Mouse (Mus musculus): ENCODE measurements around the gene Thpo. TPM values are rescaled to one million over a fixed set of nuclear protein-coding genes. Genes with fewer than 3 reads are reported as not detected.

Thpo gene
- polyA plus RNA-seq, 1 experiment: 0.15 TPM

- TF ChIP-seq MAX (IDR thresholded peaks at IDR 0.05) (no peak), MYOD1 (IDR thresholded peaks at IDR 0.05; ENCODE audit: control insufficient read depth, insufficient read length, low read depth) (no peak), CTCF (IDR thresholded peaks at IDR 0.05; ENCODE audit: control insufficient read depth, insufficient read depth, insufficient read length) (no peak)
- H3K4me3 ChIP-seq (ENCODE audit: insufficient read depth, poor library complexity, severe bottlenecking): no peak overlapping the region
Measured at GRCm38 (mm10) chr16:20695622-20696323, 38.5 kb downstream of the Thpo start.

GRCm38 (mm10) chr16:20694781-20695180, 39.5 kb downstream of the Thpo start:
- Histone ChIP-seq H3K36me3 (ENCODE audit: control insufficient read depth, insufficient read depth) (peaks cover 35% of the 10 kb centered on the region), H3K79me3 (ENCODE audit: low read depth) (no peaks in the 10 kb centered on the region), H3K4me3 (ENCODE audit: insufficient read depth, poor library complexity, severe bottlenecking) (no peak overlapping the region), H3K79me2 (ENCODE audit: control insufficient read depth, insufficient read depth) (no peaks in the 10 kb centered on the region), H3K27me3 (ENCODE audit: control insufficient read depth, insufficient read depth, insufficient read length) (no peaks in the 10 kb centered on the region), H3ac (ENCODE audit: control insufficient read depth, insufficient read length, low read depth) (no peak overlapping the region)
- TF ChIP-seq USF1 (IDR thresholded peaks at IDR 0.05; ENCODE audit: low read depth): no peak
- no peak for TF ChIP-seq FOSL1 (IDR thresholded peaks at IDR 0.05; ENCODE audit: insufficient read depth, low read length, poor library complexity, severe bottlenecking)
- no peak for TF ChIP-seq MYOD1 (IDR thresholded peaks at IDR 0.05; ENCODE audit: control insufficient read depth, insufficient read length, low read depth)
- TF ChIP-seq MAX (IDR thresholded peaks at IDR 0.05): no peak
- no peak for TF ChIP-seq CTCF (IDR thresholded peaks at IDR 0.05; ENCODE audit: control insufficient read depth, insufficient read depth, insufficient read length)
- TF ChIP-seq CEBPB (IDR thresholded peaks at IDR 0.05; ENCODE audit: low read depth): no peak
- TF ChIP-seq MYOG (IDR thresholded peaks at IDR 0.05; ENCODE audit: control insufficient read depth, extremely low read depth, insufficient read length): no peak

More at GRCm38 (mm10) chr16:20695622-20696323, 38.5 kb downstream of the Thpo start:
- no peak overlapping the region for H3ac ChIP-seq (ENCODE audit: control insufficient read depth, insufficient read length, low read depth)
- H3K79me3 ChIP-seq (ENCODE audit: low read depth): no peaks in the 10 kb centered on the region
- H3K27me3 ChIP-seq (ENCODE audit: control insufficient read depth, insufficient read depth, insufficient read length): no peaks in the 10 kb centered on the region
- peaks cover 25% of the 10 kb centered on the region for H3K36me3 ChIP-seq (ENCODE audit: control insufficient read depth, insufficient read depth)
- H3K79me2 ChIP-seq (ENCODE audit: control insufficient read depth, insufficient read depth): no peaks in the 10 kb centered on the region

GRCm38 (mm10) chr16:20693111-20693701, 41.1 kb downstream of the Thpo start, which contains the start of gene Fam131a:
Fam131a (plus strand) TSS chr16:20693241.
- Histone ChIP-seq H3K4me3 (ENCODE audit: insufficient read depth, poor library complexity, severe bottlenecking) (no peak within 1 kb of the TSS), H3ac (ENCODE audit: control insufficient read depth, insufficient read length, low read depth) (no peak within 1 kb of the TSS), H3K79me2 (ENCODE audit: control insufficient read depth, insufficient read depth) (no peaks in the 10 kb centered on the region), H3K27me3 (ENCODE audit: control insufficient read depth, insufficient read depth, insufficient read length) (no peaks in the 10 kb centered on the region), H3K79me3 (ENCODE audit: low read depth) (no peaks in the 10 kb centered on the region), H3K36me3 (ENCODE audit: control insufficient read depth, insufficient read depth) (peaks cover 51% of the 10 kb centered on the region)
- TF ChIP-seq MAX (IDR thresholded peaks at IDR 0.05) (no peak), CTCF (IDR thresholded peaks at IDR 0.05; ENCODE audit: control insufficient read depth, insufficient read depth, insufficient read length) (no peak), CEBPB (IDR thresholded peaks at IDR 0.05; ENCODE audit: low read depth) (no peak), USF1 (IDR thresholded peaks at IDR 0.05; ENCODE audit: low read depth) (no peak), FOSL1 (IDR thresholded peaks at IDR 0.05; ENCODE audit: insufficient read depth, low read length, poor library complexity, severe bottlenecking) (no peak), MYOG (IDR thresholded peaks at IDR 0.05; ENCODE audit: control insufficient read depth, extremely low read depth, insufficient read length) (no peak), MYOD1 (IDR thresholded peaks at IDR 0.05; ENCODE audit: control insufficient read depth, insufficient read length, low read depth) (no peak)

DNA sequence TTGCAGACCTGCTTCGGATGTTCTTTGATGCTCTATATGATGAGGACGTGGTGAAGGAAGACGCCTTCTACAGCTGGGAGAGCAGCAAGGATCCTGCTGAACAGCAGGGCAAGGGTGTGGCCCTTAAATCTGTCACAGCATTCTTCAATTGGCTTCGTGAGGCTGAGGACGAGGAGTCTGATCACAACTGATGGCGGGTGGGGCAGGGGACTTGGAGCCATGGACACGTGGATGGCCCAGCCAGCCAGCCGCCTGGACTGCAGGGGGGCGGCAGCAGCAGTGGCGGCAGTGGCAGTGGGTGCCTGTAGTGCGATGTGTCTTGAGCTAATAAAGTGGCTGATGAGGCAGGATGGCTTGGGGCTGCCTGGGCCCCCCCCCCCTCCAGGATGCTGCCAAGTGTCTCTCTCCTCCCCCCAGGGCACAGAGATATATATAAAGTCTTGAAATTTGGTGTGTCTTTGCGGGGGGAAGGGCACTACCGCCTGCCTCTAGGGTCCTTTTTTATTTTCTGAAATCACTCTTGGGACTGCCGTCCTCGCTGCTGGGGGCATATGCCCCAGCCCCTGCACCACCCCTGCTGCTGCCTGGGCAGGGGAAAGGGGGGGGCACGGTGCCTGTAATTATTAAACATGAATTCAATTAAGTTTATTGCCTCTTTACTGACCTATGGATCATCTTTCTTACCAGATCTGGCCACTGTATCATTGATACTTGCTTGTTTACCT, 41.9 kb downstream of the Thpo start:
- Histone ChIP-seq H3K79me3 (ENCODE audit: low read depth) (no peaks in the 10 kb centered on the region), H3ac (ENCODE audit: control insufficient read depth, insufficient read length, low read depth) (no peak overlapping the region), H3K79me2 (ENCODE audit: control insufficient read depth, insufficient read depth) (no peaks in the 10 kb centered on the region), H3K36me3 (ENCODE audit: control insufficient read depth, insufficient read depth) (peaks cover 59% of the 10 kb centered on the region), H3K4me3 (ENCODE audit: insufficient read depth, poor library complexity, severe bottlenecking) (no peak overlapping the region), H3K27me3 (ENCODE audit: control insufficient read depth, insufficient read depth, insufficient read length) (no peaks in the 10 kb centered on the region)
- TF ChIP-seq FOSL1 (IDR thresholded peaks at IDR 0.05; ENCODE audit: insufficient read depth, low read length, poor library complexity, severe bottlenecking) (no peak), USF1 (IDR thresholded peaks at IDR 0.05; ENCODE audit: low read depth) (no peak), MYOG (IDR thresholded peaks at IDR 0.05; ENCODE audit: control insufficient read depth, extremely low read depth, insufficient read length) (no peak), MYOD1 (IDR thresholded peaks at IDR 0.05; ENCODE audit: control insufficient read depth, insufficient read length, low read depth) (no peak), MAX (IDR thresholded peaks at IDR 0.05) (no peak), CEBPB (IDR thresholded peaks at IDR 0.05; ENCODE audit: low read depth) (no peak), CTCF (IDR thresholded peaks at IDR 0.05; ENCODE audit: control insufficient read depth, insufficient read depth, insufficient read length) (no peak)

- H3K27me3 ChIP-seq (ENCODE audit: control insufficient read depth, insufficient read depth, insufficient read length): no peaks in the 10 kb centered on the region
- H3K4me3 ChIP-seq (ENCODE audit: insufficient read depth, poor library complexity, severe bottlenecking): no peak overlapping the region
- peaks cover 67% of the 10 kb centered on the region for H3K36me3 ChIP-seq (ENCODE audit: control insufficient read depth, insufficient read depth)
- TF ChIP-seq FOSL1 (IDR thresholded peaks at IDR 0.05; ENCODE audit: insufficient read depth, low read length, poor library complexity, severe bottlenecking) (no peak), CEBPB (IDR thresholded peaks at IDR 0.05; ENCODE audit: low read depth) (no peak), USF1 (IDR thresholded peaks at IDR 0.05; ENCODE audit: low read depth) (no peak), CTCF (IDR thresholded peaks at IDR 0.05; ENCODE audit: control insufficient read depth, insufficient read depth, insufficient read length) (no peak), MYOG (IDR thresholded peaks at IDR 0.05; ENCODE audit: control insufficient read depth, extremely low read depth, insufficient read length) (no peak), MYOD1 (IDR thresholded peaks at IDR 0.05; ENCODE audit: control insufficient read depth, insufficient read length, low read depth) (no peak), MAX (IDR thresholded peaks at IDR 0.05) (no peak)
- no peak overlapping the region for H3ac ChIP-seq (ENCODE audit: control insufficient read depth, insufficient read length, low read depth)
- peaks cover 4% of the 10 kb centered on the region for H3K79me2 ChIP-seq (ENCODE audit: control insufficient read depth, insufficient read depth)
- no peaks in the 10 kb centered on the region for H3K79me3 ChIP-seq (ENCODE audit: low read depth)
Measured at GRCm38 (mm10) chr16:20691617-20692016, 42.7 kb downstream of the Thpo start.

All from C2C12 (cell line).